In genomic region chr7:65873902-65874301, GRCm38 (mm10) we compare ENCODE assay signal across 21 mouse cellular contexts. TPM values are rescaled to one million over a fixed set of nuclear protein-coding genes. Genes with fewer than 3 reads are reported as not detected.
A peak's percentile ranks its signal among the peaks of the same experiment; 100 is the strongest.
DNase-seq lines count a peak whose midpoint lies in the region; ATAC-seq and TF ChIP-seq lines count a peak whose summit lies in the region.
"Had no signal": no experiment of that assay in that cellular context is flagged by ENCODE, and none has a peak within 500 bp of the region (broad histone marks: within the 10 kb centered on the region; RNA-seq: fewer than 3 reads in every experiment).

No protein-coding gene starts in this region.

- no peaks in the 10 kb centered on the region for H3K27me3 ChIP-seq in midbrain, embryonic 11.5 days (ENCODE audit: control insufficient read depth, insufficient read depth, low read length)
- no peaks in the 10 kb centered on the region for H3K27me3 ChIP-seq in midbrain, postnatal 0 days (ENCODE audit: insufficient read depth, low read length)
- H3K27me3 ChIP-seq in liver, embryonic 12.5 days (replicated peaks) = no peaks in the 10 kb centered on the region
- no peaks in the 10 kb centered on the region for H3K27me3 ChIP-seq in liver, embryonic 16.5 days (ENCODE audit: control insufficient read depth, insufficient read depth, low read depth, low read length)
- no peaks in the 10 kb centered on the region for H3K27me3 ChIP-seq in stomach, postnatal 0 days (ENCODE audit: control insufficient read depth, insufficient read depth, low read length)
- no peaks in the 10 kb centered on the region for H3K27me3 ChIP-seq in neural tube, embryonic 15.5 days (replicated peaks)

- no peak for TF ChIP-seq EP300 in stomach, postnatal 0 days (optimal IDR thresholded peaks at IDR 0.05)

- H3K9me3 ChIP-seq in midbrain, embryonic 11.5 days (ENCODE audit: control insufficient read depth, low read length) = no peaks in the 10 kb centered on the region
- no peaks in the 10 kb centered on the region for H3K9me3 ChIP-seq in midbrain, postnatal 0 days (ENCODE audit: low read length)
- no peaks in the 10 kb centered on the region for H3K9me3 ChIP-seq in liver, embryonic 12.5 days (replicated peaks)
- no peaks in the 10 kb centered on the region for H3K9me3 ChIP-seq in liver, embryonic 16.5 days (replicated peaks; ENCODE audit: control insufficient read depth, low read length)
- H3K9me3 ChIP-seq in stomach, postnatal 0 days (ENCODE audit: control insufficient read depth, low read length) = no peaks in the 10 kb centered on the region
- no peaks in the 10 kb centered on the region for H3K9me3 ChIP-seq in neural tube, embryonic 15.5 days (replicated peaks)
- H3K9me3 ChIP-seq: embryonic facial prominence, embryonic 10.5 days; heart, embryonic 12.5 days; hindbrain, embryonic 10.5 days had no signal

- H3K36me3 ChIP-seq in midbrain, embryonic 11.5 days (ENCODE audit: control insufficient read depth, insufficient read depth, low read length) = no peaks in the 10 kb centered on the region
- no peaks in the 10 kb centered on the region for H3K36me3 ChIP-seq in midbrain, postnatal 0 days (ENCODE audit: insufficient read depth, low read length)
- no peaks in the 10 kb centered on the region for H3K36me3 ChIP-seq in liver, embryonic 12.5 days
- H3K36me3 ChIP-seq in liver, embryonic 16.5 days (ENCODE audit: control insufficient read depth, insufficient read depth) = no peaks in the 10 kb centered on the region
- H3K36me3 ChIP-seq in stomach, postnatal 0 days (ENCODE audit: control insufficient read depth, insufficient read depth, low read length) = no peaks in the 10 kb centered on the region
- H3K36me3 ChIP-seq in neural tube, embryonic 15.5 days = no peaks in the 10 kb centered on the region
- H3K36me3 ChIP-seq: embryonic facial prominence, embryonic 10.5 days; heart, embryonic 12.5 days; hindbrain, embryonic 10.5 days had no signal

- peak; percentile 4 for DNase-seq in midbrain, embryonic 11.5 days (ENCODE audit: low spot score, missing footprints)
- no peak for DNase-seq in midbrain, postnatal 0 days (ENCODE audit: low spot score)
- DNase-seq in stomach, postnatal 0 days (ENCODE audit: low spot score) = no peak
- DNase-seq in right cerebral cortex, postnatal 4 days = no peak
- no peak for DNase-seq in adrenal gland, adult 18-20 months (ENCODE audit: low spot score in 2 of 2)
- DNase-seq: cerebellum, adult 11-12 months; cerebellum, adult 9-11 months; cerebellum, postnatal 36 days; gastrocnemius, postnatal 25 days had no signal

- H3K4me2 ChIP-seq in midbrain, embryonic 11.5 days = no peak overlapping the region
- H3K4me2 ChIP-seq in midbrain, postnatal 0 days (ENCODE audit: low read depth, low read length, poor library complexity, severe bottlenecking) = no peak overlapping the region
- H3K4me2 ChIP-seq in liver, embryonic 12.5 days = peak overlapping the region; percentile 9; the same call in 1 of the 2 replicates
- peak overlapping the region; percentile 24; the same call in 1 of the 2 replicates for H3K4me2 ChIP-seq in liver, embryonic 16.5 days (ENCODE audit: low read depth, low read length)
- H3K4me2 ChIP-seq in stomach, postnatal 0 days (replicated peaks; ENCODE audit: low read depth) = no peak overlapping the region
- H3K4me2 ChIP-seq in neural tube, embryonic 15.5 days = no peak overlapping the region
- H3K4me2 ChIP-seq: heart, embryonic 12.5 days; hindbrain, embryonic 14.5 days had no signal

- peaks cover 14% of the 10 kb centered on the region for H3K4me1 ChIP-seq in midbrain, embryonic 11.5 days (ENCODE audit: control insufficient read depth, insufficient read depth, low read length)
- H3K4me1 ChIP-seq in midbrain, postnatal 0 days (ENCODE audit: insufficient read depth, low read length) = peaks cover 11% of the 10 kb centered on the region
- H3K4me1 ChIP-seq in liver, embryonic 12.5 days = peaks cover 22% of the 10 kb centered on the region
- peaks cover 14% of the 10 kb centered on the region for H3K4me1 ChIP-seq in liver, embryonic 16.5 days (ENCODE audit: control insufficient read depth, low read depth, low read length)
- no peaks in the 10 kb centered on the region for H3K4me1 ChIP-seq in stomach, postnatal 0 days (replicated peaks; ENCODE audit: control insufficient read depth, insufficient read depth)
- peaks cover 15% of the 10 kb centered on the region for H3K4me1 ChIP-seq in neural tube, embryonic 15.5 days

- no peak overlapping the region for H3K4me3 ChIP-seq in midbrain, embryonic 11.5 days (ENCODE audit: low read depth, low read length)
- H3K4me3 ChIP-seq in midbrain, postnatal 0 days (ENCODE audit: low read depth, low read length) = no peak overlapping the region
- no peak overlapping the region for H3K4me3 ChIP-seq in liver, embryonic 12.5 days
- H3K4me3 ChIP-seq in liver, embryonic 16.5 days (ENCODE audit: low read depth, low read length) = no peak overlapping the region
- no peak overlapping the region for H3K4me3 ChIP-seq in stomach, postnatal 0 days (ENCODE audit: low read depth, low read length)
- H3K4me3 ChIP-seq in neural tube, embryonic 15.5 days (replicated peaks) = no peak overlapping the region
- H3K4me3 ChIP-seq: embryonic facial prominence, embryonic 10.5 days; erythroblast, embryonic 14.5 days; heart, embryonic 12.5 days; hindbrain, embryonic 10.5 days had no signal

- 84% methylated on average over 2 of the region's 2 CpGs for WGBS in midbrain, embryonic 11.5 days
- 94% methylated on average over 2 of the region's 2 CpGs for WGBS in midbrain, postnatal 0 days
- 63% methylated on average over 2 of the region's 2 CpGs for WGBS in liver, embryonic 12.5 days (ENCODE audit: insufficient replicate concordance)
- WGBS in liver, embryonic 16.5 days (ENCODE audit: insufficient replicate concordance) = 59% methylated on average over 2 of the region's 2 CpGs
- 54% methylated on average over 2 of the region's 2 CpGs for WGBS in stomach, postnatal 0 days
- 93% methylated on average over 2 of the region's 2 CpGs for WGBS in neural tube, embryonic 15.5 days

- ATAC-seq in midbrain, embryonic 11.5 days (ENCODE audit: low FRiP score) = no peak
- no peak for ATAC-seq in midbrain, postnatal 0 days (ENCODE audit: low FRiP score)
- ATAC-seq in liver, embryonic 12.5 days = peak; percentile 61
- peak; percentile 71 for ATAC-seq in liver, embryonic 16.5 days (ENCODE audit: low read depth)
- ATAC-seq in stomach, postnatal 0 days (ENCODE audit: low FRiP score, low TSS enrichment) = 0 out of 2 replicates have a peak, but pooled peaks have one; percentile 19
- no peak for ATAC-seq in neural tube, embryonic 15.5 days (ENCODE audit: low FRiP score)
- ATAC-seq: forebrain, embryonic 16.5 days had no signal

- no peak overlapping the region for H3K9ac ChIP-seq in midbrain, embryonic 11.5 days (ENCODE audit: low read length)
- H3K9ac ChIP-seq in midbrain, postnatal 0 days (replicated peaks; ENCODE audit: low read length, poor library complexity, severe bottlenecking) = no peak overlapping the region
- no peak overlapping the region for H3K9ac ChIP-seq in liver, embryonic 12.5 days
- no peak overlapping the region for H3K9ac ChIP-seq in liver, embryonic 16.5 days (ENCODE audit: low read depth, low read length)
- no peak overlapping the region for H3K9ac ChIP-seq in stomach, postnatal 0 days (ENCODE audit: low read length)
- no peak overlapping the region for H3K9ac ChIP-seq in neural tube, embryonic 15.5 days (replicated peaks)
- H3K9ac ChIP-seq: heart, embryonic 12.5 days; hindbrain, embryonic 14.5 days had no signal

- no peak overlapping the region for H3K27ac ChIP-seq in midbrain, embryonic 11.5 days (ENCODE audit: low read depth, low read length)
- H3K27ac ChIP-seq in midbrain, postnatal 0 days (ENCODE audit: low read depth, low read length) = no peak overlapping the region
- H3K27ac ChIP-seq in liver, embryonic 12.5 days = no peak overlapping the region
- H3K27ac ChIP-seq in liver, embryonic 16.5 days (ENCODE audit: low read length) = peak overlapping the region; percentile 58; the same call in 1 of the 2 replicates
- H3K27ac ChIP-seq in stomach, postnatal 0 days (replicated peaks) = no peak overlapping the region
- no peak overlapping the region for H3K27ac ChIP-seq in neural tube, embryonic 15.5 days (replicated peaks)
- H3K27ac ChIP-seq: embryonic facial prominence, embryonic 10.5 days; hindbrain, embryonic 10.5 days; hindbrain, embryonic 14.5 days had no signal

- TF ChIP-seq CTCF in midbrain, postnatal 0 days (IDR thresholded peaks at IDR 0.05) = no peak
- no peak for TF ChIP-seq CTCF in stomach, postnatal 0 days (IDR thresholded peaks at IDR 0.05; ENCODE audit: low read depth)

RNA-seq across cellular contexts. Expression of gene Pcsk6, which starts 12.4 kb away (rescaled TPM):
- polyA plus RNA-seq in midbrain, embryonic 11.5 days (2014; fragmentation: Nextera tagmentation; extraction: Ambion mirVana) = 0.69 and 0.85 TPM in 2 replicates
- 8.3 and 14.9 TPM in 2 replicates for total RNA-seq in midbrain, postnatal 0 days (2014; rRNA removed)
- 1.5 and 1.8 TPM in 2 replicates for polyA plus RNA-seq in midbrain, postnatal 0 days (2015; fragmentation: Nextera tagmentation; extraction: Ambion mirVana)
- polyA plus RNA-seq in liver, embryonic 12.5 days (2016; fragmentation: Nextera tagmentation; extraction: Ambion mirVana) = 0.87 and 1.0 TPM in 2 replicates
- 1.2 and 1.5 TPM in 2 replicates for polyA plus RNA-seq in liver, embryonic 16.5 days (2015; fragmentation: Nextera tagmentation; extraction: Ambion mirVana)
- 7.0 and 12.0 TPM in 2 replicates for polyA plus RNA-seq in stomach, postnatal 0 days (2015; fragmentation: Nextera tagmentation; extraction: Ambion mirVana)
- 10 to 100 TPM; 20.1 to 32.2 TPM for total RNA-seq in adrenal gland, adult 18-20 months (2021)
- 1.4 and 1.5 TPM in 2 replicates for polyA plus RNA-seq in neural tube, embryonic 15.5 days (2015; fragmentation: Nextera tagmentation; extraction: Ambion mirVana)
- total RNA-seq: CH12.LX; granulocyte monocyte progenitor cell, adult 5-6 weeks; MEL had no signal

Comparison
In these comparisons a context has a peak if more than half of its experiments do, and no peak if none do; other contexts are left out.
1. ATAC-seq: peak in liver, embryonic 12.5 days (single experiment), liver, embryonic 16.5 days (single experiment) and stomach, postnatal 0 days (single experiment); none in midbrain, embryonic 11.5 days (single experiment), midbrain, postnatal 0 days (single experiment) and neural tube, embryonic 15.5 days (single experiment).
2. H3K4me2 ChIP-seq: peak in liver, embryonic 12.5 days (single experiment) and liver, embryonic 16.5 days (single experiment); none in midbrain, embryonic 11.5 days (single experiment), midbrain, postnatal 0 days (single experiment), stomach, postnatal 0 days (single experiment) and neural tube, embryonic 15.5 days (single experiment).